26 mouse cellular contexts compared by ENCODE assay signal in genomic region chr9:34988683-34989082, GRCm38 (mm10).
"Had no signal": no experiment of that assay in that cellular context is flagged by ENCODE, and none has a peak within 500 bp of the region (broad histone marks: within the 10 kb centered on the region; RNA-seq: fewer than 3 reads in every experiment).

No protein-coding gene starts in this region.

- H3K4me2 ChIP-seq: heart, embryonic 13.5 days; heart, embryonic 15.5 days; hindbrain, embryonic 13.5 days; hindbrain, embryonic 15.5 days; limb, embryonic 12.5 days; liver, embryonic 11.5 days; liver, embryonic 13.5 days; liver, embryonic 15.5 days had no signal

- H3K9me3 ChIP-seq: heart, embryonic 10.5 days; heart, embryonic 13.5 days; heart, embryonic 15.5 days; hindbrain, embryonic 13.5 days; hindbrain, embryonic 15.5 days; limb, embryonic 10.5 days; limb, embryonic 12.5 days; liver, embryonic 13.5 days; liver, embryonic 15.5 days had no signal

- H3K4me3 ChIP-seq: heart, embryonic 10.5 days; heart, embryonic 13.5 days; heart, embryonic 15.5 days; hindbrain, embryonic 13.5 days; hindbrain, embryonic 15.5 days; layer of hippocampus, adult 2 months; left cerebral cortex, adult 2 months; limb, embryonic 10.5 days; limb, embryonic 12.5 days; liver, embryonic 13.5 days; liver, embryonic 15.5 days had no signal

- ATAC-seq: hindbrain, postnatal 0 days; intestine, embryonic 16.5 days; liver, postnatal 0 days had no signal

- H3K27me3 ChIP-seq: heart, embryonic 15.5 days; hindbrain, embryonic 13.5 days; hindbrain, embryonic 15.5 days; limb, embryonic 12.5 days; liver, embryonic 15.5 days had no signal

- DNase-seq: gastrocnemius, postnatal 14 days; gastrocnemius, postnatal 36 days; heart, adult 18-20 months; heart, postnatal 14 days; heart, postnatal 36 days; kidney, adult 18-20 months; kidney, adult 8-10 months; kidney, postnatal 10 days; kidney, postnatal 25 days; kidney, postnatal 4 days; liver; liver, embryonic 13.5 days; liver, postnatal 0 days had no signal

- H3K4me1 ChIP-seq: liver, embryonic 13.5 days; liver, embryonic 15.5 days had no signal

- H3K9ac ChIP-seq: heart, embryonic 13.5 days; heart, embryonic 15.5 days; hindbrain, embryonic 13.5 days; hindbrain, embryonic 15.5 days; limb, embryonic 12.5 days; liver, embryonic 13.5 days; liver, embryonic 15.5 days; liver, postnatal 0 days had no signal

- H3K27ac ChIP-seq: heart, embryonic 10.5 days; heart, embryonic 13.5 days; heart, embryonic 15.5 days; hindbrain, embryonic 13.5 days; hindbrain, embryonic 15.5 days; hindbrain, postnatal 0 days; layer of hippocampus, adult 2 months; left cerebral cortex, adult 2 months; limb, embryonic 10.5 days; limb, embryonic 12.5 days; liver, embryonic 13.5 days; liver, embryonic 15.5 days had no signal

- H3K36me3 ChIP-seq: heart, embryonic 10.5 days; heart, embryonic 13.5 days; heart, embryonic 15.5 days; hindbrain, embryonic 15.5 days; limb, embryonic 10.5 days; limb, embryonic 12.5 days; liver, embryonic 13.5 days; liver, embryonic 15.5 days had no signal
